Mouse (Mus musculus) ES-E14 (cell line): Measurements from ENCODE around the gene Ush1c.

Source experiments
- CHD2 ChIP-seq: IDR thresholded peaks from 2 replicates; pipeline ENCODE4 v1.6.1; 2014; ENCODE audit warnings: mild to moderate bottlenecking, low read depth, low read length, inconsistent platforms
- HCFC1 ChIP-seq: IDR thresholded peaks from 2 replicates; pipeline ENCODE4 v1.6.1; 2012; ENCODE audit warnings: low read length, inconsistent platforms, borderline replicate concordance; ENCODE audit not compliant: insufficient read depth
- MAFK ChIP-seq: IDR thresholded peaks from 2 replicates; pipeline ENCODE4 v1.6.1; 2014; ENCODE audit warnings: mild to moderate bottlenecking, low read depth, low read length, inconsistent platforms; ENCODE audit not compliant: insufficient read depth
- ZC3H11A ChIP-seq: IDR thresholded peaks from 2 replicates; pipeline ENCODE4 v1.6.1; 2012; ENCODE audit warnings: low read depth, mild to moderate bottlenecking, inconsistent platforms, low read length, borderline replicate concordance
- ZNF384 ChIP-seq: IDR thresholded peaks from 2 replicates; pipeline ENCODE4 v1.6.1; 2012; ENCODE audit warnings: low read depth, low read length, inconsistent platforms

- TF ChIP-seq ZC3H11A (no peak), ZNF384 (no peak), CHD2 (no peak), MAFK (no peak), HCFC1 (no peak)
Observed at GRCm38 (mm10) chr7:46157746-46158145, 80.6 kb downstream of the Ush1c start.
